Mouse (Mus musculus) thymus, adult 2 months (tissue): Measurements from ENCODE around the gene Gm9048. TPM values are rescaled to one million over a fixed set of nuclear protein-coding genes. Genes with fewer than 3 reads are reported as not detected.
A peak's percentile ranks its signal among the peaks of the same experiment; 100 is the strongest.
"Not testable (repeated sequence)": the region's sequence is repeated elsewhere in the genome, so short reads cannot be mapped to it uniquely, and the experiment has no call there.

ENCODE experiments used
- DNase-seq: peaks from one replicate; pipeline ENCODE4 v3.0.0; 2021
- H3K27ac ChIP-seq: fragments of 200-500 bp; 2 replicates; pipeline ENCODE4 v1.5.1; 2012; ENCODE audit warnings: low read length, control low read depth; ENCODE audit not compliant: control insufficient read depth, insufficient read depth
- H3K27me3 ChIP-seq: fragments of 200-500 bp; 2 replicates; pipeline ENCODE4 v1.6.1; 2012; ENCODE audit warnings: mild to moderate bottlenecking, low read length, moderate library complexity, mixed read lengths; ENCODE audit not compliant: control insufficient read depth, insufficient read depth
- H3K36me3 ChIP-seq: fragments of 200-500 bp; 2 replicates; pipeline ENCODE4 v1.6.1; 2012; ENCODE audit warnings: mild to moderate bottlenecking, low read length, moderate library complexity; ENCODE audit not compliant: control insufficient read depth, insufficient read depth
- H3K4me1 ChIP-seq: fragments of 200-500 bp; replicated peaks from 2 replicates; pipeline ENCODE4 v1.6.1; 2012; ENCODE audit warnings: low read length; ENCODE audit not compliant: control insufficient read depth, insufficient read depth
- H3K4me3 ChIP-seq: fragments of 200-500 bp; 2 replicates; pipeline ENCODE4 v1.5.1; 2012; ENCODE audit warnings: mild to moderate bottlenecking, low read length, control low read depth, moderate library complexity; ENCODE audit not compliant: control insufficient read depth, insufficient read depth
- CTCF ChIP-seq: fragments of 200-500 bp; IDR thresholded peaks from 2 replicates; pipeline ENCODE4 v1.5.1; 2012; ENCODE audit warnings: mild to moderate bottlenecking, control low read depth, low read length, moderate library complexity, borderline replicate concordance; ENCODE audit not compliant: control insufficient read depth, poor library complexity, insufficient read depth; ENCODE audit errors: extremely low read depth
- POLR2A ChIP-seq: fragments of 200-500 bp; IDR thresholded peaks from 2 replicates; pipeline ENCODE4 v1.6.1; 2012; ENCODE audit warnings: mild to moderate bottlenecking, low read length, control low read depth, moderate library complexity; ENCODE audit not compliant: control insufficient read depth, poor library complexity, insufficient read depth; ENCODE audit errors: extremely low read depth
- WGBS: fragments of 180-500 bp; shearing (Covaris S2); methylation state at CpG from one replicate; pipeline ENCODE4 v1.1.7; 2018; 5-methylcytosine and 5-hydroxymethylcytosine counted together
- polyA plus RNA-seq: library from polyadenylated mRNA; depleted of rRNA; stranded (reverse); fragments of >200 nt; gene quantifications from 2 replicates; pipeline ENCODE4 v1.2.3, GENCODE M21; 2012; rRNA removed

Gene Gm9048
- polyA plus RNA-seq: not detected in 2 replicates

DNA sequence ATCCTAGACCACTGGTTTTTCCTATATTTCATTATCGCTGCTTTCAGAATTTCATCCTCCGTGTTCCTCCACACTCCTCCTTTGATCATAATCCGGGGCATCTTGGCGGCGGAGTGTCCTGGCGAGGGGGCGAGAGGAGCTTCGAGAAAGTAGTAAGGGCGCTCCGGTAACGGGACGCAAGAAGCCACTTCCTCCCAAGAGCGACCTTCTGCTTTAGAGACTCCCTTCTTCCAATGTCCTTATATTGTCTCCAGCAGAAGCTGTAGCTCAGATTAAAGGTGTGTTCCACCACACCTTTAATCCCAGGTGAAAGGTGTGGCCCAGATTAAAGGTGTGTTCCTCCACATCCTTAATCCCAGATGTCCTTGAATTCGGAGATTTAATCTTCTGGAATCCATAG is at the start of gene Gm9048:
TSS of gene Gm9048 (minus strand) at position 101 of the 400 bp plus-strand sequence.
- 92% methylated on average over 1 of the region's 14 CpGs for WGBS

DNA sequence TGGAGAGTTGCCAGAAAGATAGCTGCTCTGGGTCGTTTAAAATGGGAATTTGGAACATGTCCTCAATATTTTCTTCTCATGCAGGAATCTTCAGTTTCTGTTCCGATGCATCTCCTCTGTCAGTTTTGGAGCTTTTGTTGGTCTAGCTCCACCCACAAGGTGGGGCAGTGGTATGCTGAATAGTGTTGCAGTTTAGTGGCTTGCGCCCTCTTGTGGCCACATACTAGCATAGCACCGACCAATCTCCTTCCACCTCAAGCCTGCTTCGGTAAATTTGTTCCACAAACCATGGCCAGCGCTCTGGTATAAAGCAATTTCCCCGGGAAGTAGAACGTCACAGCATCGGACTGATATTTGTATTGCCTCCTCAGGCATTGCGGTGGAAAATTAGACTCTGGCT is 22.0 kb upstream of the Gm9048 start:
- Histone ChIP-seq H3K4me3 (no peak overlapping the region), H3K36me3 (no peaks in the 10 kb centered on the region), H3K27ac (no peak overlapping the region), H3K4me1 (no peaks in the 10 kb centered on the region), H3K27me3 (no peaks in the 10 kb centered on the region)
- DNase-seq: peak; percentile 83
- TF ChIP-seq POLR2A: no peak
- TF ChIP-seq CTCF: peak; percentile 62; the same call in 1 of the 2 replicates
- 6% methylated on average over 10 of the region's 10 CpGs for WGBS

More for the DNA sequence above, at the start of gene Gm9048:
- H3K27me3 ChIP-seq, H3K4me1 ChIP-seq, H3K27ac ChIP-seq, H3K4me3 ChIP-seq, DNase-seq, H3K36me3 ChIP-seq: not testable (repeated sequence)

DNA sequence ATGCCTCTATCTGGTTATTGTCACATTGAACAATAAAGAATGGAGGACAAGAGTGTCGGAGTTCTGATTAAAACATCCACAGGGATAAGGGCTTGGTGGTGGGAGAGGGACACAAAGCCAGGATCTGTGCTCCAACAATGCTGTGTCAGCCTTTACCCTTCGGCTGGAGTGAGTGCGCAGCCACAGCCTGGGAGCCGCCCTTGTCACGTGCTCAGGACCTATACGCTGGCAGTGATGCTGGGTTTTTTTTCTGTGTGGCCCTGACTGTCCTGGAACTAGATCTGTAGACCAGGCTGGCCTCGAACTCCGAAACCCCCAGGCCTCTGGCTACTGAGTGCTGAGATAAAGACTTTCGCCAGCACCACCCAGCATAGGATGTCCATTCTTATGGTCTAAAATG is 21.0 kb upstream of the Gm9048 start:
- Histone ChIP-seq H3K27me3 (no peaks in the 10 kb centered on the region), H3K36me3 (no peaks in the 10 kb centered on the region), H3K4me3 (no peak overlapping the region), H3K4me1 (no peaks in the 10 kb centered on the region), H3K27ac (no peak overlapping the region)
- DNase-seq: no peak
- 97% methylated on average over 9 of the region's 9 CpGs for WGBS
- TF ChIP-seq CTCF (no peak), POLR2A (no peak)

DNA sequence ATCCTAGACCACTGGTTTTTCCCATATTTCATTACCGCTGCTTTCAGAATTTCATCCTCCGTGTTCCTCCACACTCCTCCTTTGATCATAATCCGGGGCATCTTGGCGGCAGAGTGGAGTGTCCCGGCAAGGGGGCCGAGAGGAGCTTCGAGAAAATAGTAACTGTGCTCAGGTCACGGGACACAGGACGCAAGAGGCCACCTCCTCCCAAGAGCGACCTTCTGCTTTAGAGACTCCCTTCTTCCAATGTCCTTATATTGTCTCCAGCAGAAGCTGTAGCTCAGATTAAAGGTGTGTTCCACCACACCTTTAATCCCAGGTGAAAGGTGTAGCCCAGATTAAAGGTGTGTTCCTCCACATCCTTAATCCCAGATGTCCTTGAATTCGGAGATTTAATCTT is 5.5 kb upstream of the Gm9048 start, which contains the start of gene Gm9049:
TSS of gene Gm9049 (minus strand) at position 101 of the 400 bp plus-strand sequence.
- not testable (repeated sequence) for H3K36me3 ChIP-seq, H3K27me3 ChIP-seq, H3K27ac ChIP-seq, H3K4me3 ChIP-seq, DNase-seq, H3K4me1 ChIP-seq
- WGBS: 88% methylated on average over 1 of the region's 11 CpGs

DNA sequence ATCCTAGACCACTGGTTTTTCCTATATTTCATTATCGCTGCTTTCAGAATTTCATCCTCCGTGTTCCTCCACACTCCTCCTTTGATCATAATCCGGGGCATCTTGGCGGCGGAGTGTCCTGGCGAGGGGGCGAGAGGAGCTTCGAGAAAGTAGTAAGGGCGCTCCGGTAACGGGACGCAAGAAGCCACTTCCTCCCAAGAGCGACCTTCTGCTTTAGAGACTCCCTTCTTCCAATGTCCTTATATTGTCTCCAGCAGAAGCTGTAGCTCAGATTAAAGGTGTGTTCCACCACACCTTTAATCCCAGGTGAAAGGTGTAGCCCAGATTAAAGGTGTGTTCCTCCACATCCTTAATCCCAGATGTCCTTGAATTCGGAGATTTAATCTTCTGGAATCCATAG is 5.3 kb downstream of the Gm9048 start, which contains the start of gene Gm9046:
TSS of gene Gm9046 (minus strand) at position 101 of the 400 bp plus-strand sequence.
- H3K36me3 ChIP-seq, H3K27me3 ChIP-seq, DNase-seq, H3K4me1 ChIP-seq, H3K27ac ChIP-seq, H3K4me3 ChIP-seq: not testable (repeated sequence)
- WGBS: no CpG with 5 or more reads among the region's 14 CpGs

DNA sequence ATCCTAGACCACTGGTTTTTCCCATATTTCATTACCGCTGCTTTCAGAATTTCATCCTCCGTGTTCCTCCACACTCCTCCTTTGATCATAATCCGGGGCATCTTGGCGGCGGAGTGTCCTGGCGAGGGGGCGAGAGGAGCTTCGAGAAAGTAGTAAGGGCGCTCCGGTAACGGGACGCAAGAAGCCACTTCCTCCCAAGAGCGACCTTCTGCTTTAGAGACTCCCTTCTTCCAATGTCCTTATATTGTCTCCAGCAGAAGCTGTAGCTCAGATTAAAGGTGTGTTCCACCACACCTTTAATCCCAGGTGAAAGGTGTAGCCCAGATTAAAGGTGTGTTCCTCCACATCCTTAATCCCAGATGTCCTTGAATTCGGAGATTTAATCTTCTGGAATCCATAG is 10.7 kb downstream of the Gm9048 start, which contains the start of gene Gm9045:
TSS of gene Gm9045 (minus strand) at position 101 of the 400 bp plus-strand sequence.
- not testable (repeated sequence) for H3K36me3 ChIP-seq, DNase-seq, H3K27me3 ChIP-seq, H3K4me1 ChIP-seq, H3K27ac ChIP-seq, H3K4me3 ChIP-seq
- WGBS: no CpG with 5 or more reads among the region's 14 CpGs

DNA sequence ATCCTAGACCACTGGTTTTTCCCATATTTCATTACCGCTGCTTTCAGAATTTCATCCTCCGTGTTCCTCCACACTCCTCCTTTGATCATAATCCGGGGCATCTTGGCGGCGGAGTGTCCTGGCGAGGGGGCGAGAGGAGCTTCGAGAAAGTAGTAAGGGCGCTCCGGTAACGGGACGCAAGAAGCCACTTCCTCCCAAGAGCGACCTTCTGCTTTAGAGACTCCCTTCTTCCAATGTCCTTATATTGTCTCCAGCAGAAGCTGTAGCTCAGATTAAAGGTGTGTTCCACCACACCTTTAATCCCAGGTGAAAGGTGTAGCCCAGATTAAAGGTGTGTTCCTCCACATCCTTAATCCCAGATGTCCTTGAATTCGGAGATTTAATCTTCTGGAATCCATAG is 16.2 kb downstream of the Gm9048 start, which contains the start of gene Gm9044:
TSS of gene Gm9044 (minus strand) at position 101 of the 400 bp plus-strand sequence.
- H3K36me3 ChIP-seq, H3K4me1 ChIP-seq, H3K27me3 ChIP-seq, H3K4me3 ChIP-seq, H3K27ac ChIP-seq, DNase-seq: not testable (repeated sequence)
- WGBS: no CpG with 5 or more reads among the region's 14 CpGs

DNA sequence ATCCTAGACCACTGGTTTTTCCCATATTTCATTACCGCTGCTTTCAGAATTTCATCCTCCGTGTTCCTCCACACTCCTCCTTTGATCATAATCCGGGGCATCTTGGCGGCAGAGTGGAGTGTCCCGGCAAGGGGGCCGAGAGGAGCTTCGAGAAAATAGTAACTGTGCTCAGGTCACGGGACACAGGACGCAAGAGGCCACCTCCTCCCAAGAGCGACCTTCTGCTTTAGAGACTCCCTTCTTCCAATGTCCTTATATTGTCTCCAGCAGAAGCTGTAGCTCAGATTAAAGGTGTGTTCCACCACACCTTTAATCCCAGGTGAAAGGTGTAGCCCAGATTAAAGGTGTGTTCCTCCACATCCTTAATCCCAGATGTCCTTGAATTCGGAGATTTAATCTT is 21.6 kb downstream of the Gm9048 start, which contains the start of gene Gm9040:
TSS of gene Gm9040 (minus strand) at position 101 of the 400 bp plus-strand sequence.
- H3K4me1 ChIP-seq, H3K27me3 ChIP-seq, DNase-seq, H3K36me3 ChIP-seq, H3K27ac ChIP-seq, H3K4me3 ChIP-seq: not testable (repeated sequence)
- WGBS: no CpG with 5 or more reads among the region's 11 CpGs
